27 mouse cellular contexts compared by ENCODE assay signal in genomic region chr17:34376847-34377246, GRCm38 (mm10). TPM values are rescaled to one million over a fixed set of nuclear protein-coding genes. Genes with fewer than 3 reads are reported as not detected.
A peak's percentile ranks its signal among the peaks of the same experiment; 100 is the strongest.
DNase-seq lines count a peak whose midpoint lies in the region; ATAC-seq and TF ChIP-seq lines count a peak whose summit lies in the region.
"Had no signal": no experiment of that assay in that cellular context is flagged by ENCODE, and none has a peak within 500 bp of the region (broad histone marks: within the 10 kb centered on the region; RNA-seq: fewer than 3 reads in every experiment).

Gene Btnl1 (plus strand): TSS chr17:34377132.

- no peaks in the 10 kb centered on the region for H3K36me3 ChIP-seq in spleen, adult 2 months (ENCODE audit: control insufficient read depth, insufficient read depth, low read length)
- no peaks in the 10 kb centered on the region for H3K36me3 ChIP-seq in intestine, embryonic 15.5 days
- peaks cover 21% of the 10 kb centered on the region; the same call in 1 of the 2 replicates for H3K36me3 ChIP-seq in intestine, postnatal 0 days (ENCODE audit: control insufficient read depth, insufficient read depth)
- peaks cover 21% of the 10 kb centered on the region for H3K36me3 ChIP-seq in small intestine, adult 2 months (ENCODE audit: control insufficient read depth, insufficient read depth, low read length)
- H3K36me3 ChIP-seq in forebrain, embryonic 16.5 days (ENCODE audit: control insufficient read depth, insufficient read depth), result no peaks in the 10 kb centered on the region
- H3K36me3 ChIP-seq: embryonic facial prominence, embryonic 13.5 days; embryonic facial prominence, embryonic 15.5 days; forebrain, embryonic 10.5 days; forebrain, embryonic 12.5 days had no signal

- H3K4me3 ChIP-seq in spleen, adult 2 months (ENCODE audit: extremely low read depth, insufficient read depth, insufficient read length), result no peak within 1 kb of the TSS
- 0 out of 2 replicates have a peak within 1 kb of the TSS, but pooled peaks have one; percentile 10 for H3K4me3 ChIP-seq in intestine, embryonic 15.5 days (replicated peaks)
- peak within 1 kb of the TSS; percentile 36 for H3K4me3 ChIP-seq in intestine, postnatal 0 days (ENCODE audit: low read depth, low read length)
- peak within 1 kb of the TSS; percentile 79 for H3K4me3 ChIP-seq in small intestine, adult 2 months (ENCODE audit: low read depth, low read length)
- no peak within 1 kb of the TSS for H3K4me3 ChIP-seq in forebrain, embryonic 16.5 days (replicated peaks; ENCODE audit: low read length)
- H3K4me3 ChIP-seq: embryonic facial prominence, embryonic 13.5 days; embryonic facial prominence, embryonic 15.5 days; erythroblast, embryonic 14.5 days; forebrain, embryonic 10.5 days; forebrain, embryonic 12.5 days had no signal

- peak within 1 kb of the TSS; percentile 65 for H3K27ac ChIP-seq in spleen, adult 2 months (ENCODE audit: insufficient read depth, low read length)
- no peak within 1 kb of the TSS for H3K27ac ChIP-seq in intestine, embryonic 15.5 days
- H3K27ac ChIP-seq in intestine, postnatal 0 days (ENCODE audit: low read depth, low read length), result peak within 1 kb of the TSS; percentile 71
- H3K27ac ChIP-seq in small intestine, adult 2 months (ENCODE audit: insufficient read depth, low read depth, low read length), result peak within 1 kb of the TSS; percentile 94
- no peak within 1 kb of the TSS for H3K27ac ChIP-seq in forebrain, embryonic 16.5 days (ENCODE audit: low read length)
- H3K27ac ChIP-seq: embryonic facial prominence, embryonic 13.5 days; embryonic facial prominence, embryonic 15.5 days; forebrain, embryonic 10.5 days; forebrain, embryonic 12.5 days had no signal

- H3K9ac ChIP-seq in intestine, embryonic 15.5 days, result no peak within 1 kb of the TSS
- peak within 1 kb of the TSS; percentile 24 for H3K9ac ChIP-seq in intestine, postnatal 0 days (ENCODE audit: low read depth, low read length)
- H3K9ac ChIP-seq in forebrain, embryonic 16.5 days (replicated peaks; ENCODE audit: low read depth, low read length), result no peak within 1 kb of the TSS
- H3K9ac ChIP-seq: embryonic facial prominence, embryonic 13.5 days; embryonic facial prominence, embryonic 15.5 days; forebrain, embryonic 12.5 days; forebrain, postnatal 0 days had no signal

- no peak for TF ChIP-seq CTCF in spleen, adult 2 months (IDR thresholded peaks at IDR 0.05; ENCODE audit: extremely low read depth, insufficient read depth, insufficient read length, insufficient replicate concordance)
- TF ChIP-seq CTCF in intestine, postnatal 0 days (IDR thresholded peaks at IDR 0.05; ENCODE audit: low read depth), result no peak
- no peak for TF ChIP-seq CTCF in small intestine, adult 2 months (IDR thresholded peaks at IDR 0.05; ENCODE audit: extremely low read depth, insufficient read length, insufficient replicate concordance, low read depth, low read length)

- TF ChIP-seq POLR2A in spleen, adult 2 months (IDR thresholded peaks at IDR 0.05; ENCODE audit: low read depth, low read length), result no peak
- TF ChIP-seq POLR2A in small intestine, adult 2 months (IDR thresholded peaks at IDR 0.05; ENCODE audit: low read depth, low read length), result 0 out of 2 replicates have a peak, but pooled peaks have one; percentile 23

- H3K4me2 ChIP-seq in intestine, embryonic 15.5 days (replicated peaks), result peak within 1 kb of the TSS; percentile 42
- peak within 1 kb of the TSS; percentile 62 for H3K4me2 ChIP-seq in intestine, postnatal 0 days (replicated peaks; ENCODE audit: low read depth)
- H3K4me2 ChIP-seq in forebrain, embryonic 16.5 days (ENCODE audit: low read length), result no peak within 1 kb of the TSS
- H3K4me2 ChIP-seq: embryonic facial prominence, embryonic 13.5 days; embryonic facial prominence, embryonic 15.5 days; forebrain, embryonic 12.5 days had no signal

- no peak for DNase-seq in spleen, adult 2 months (ENCODE audit: low read depth in 1 of 2, low spot score in 2 of 2)
- DNase-seq in spleen, postnatal 14 days (ENCODE audit: low spot score in 2 of 2), result no peak
- no peak for DNase-seq in thymus, postnatal 10 days (ENCODE audit: low spot score in 2 of 2)
- no peak for DNase-seq in cerebellum, adult 11-12 months
- DNase-seq: adrenal gland, adult 8-10 months; adrenal gland, postnatal 14 days; adrenal gland, postnatal 36 days; cerebellum, adult 18-20 months; cerebellum, adult 8-10 months; cerebellum, adult 9-11 months; cerebellum, postnatal 14 days; cerebellum, postnatal 36 days; embryo, embryonic 11 days; forebrain, postnatal 0 days had no signal

- no peaks in the 10 kb centered on the region for H3K9me3 ChIP-seq in intestine, embryonic 15.5 days
- no peaks in the 10 kb centered on the region for H3K9me3 ChIP-seq in intestine, postnatal 0 days (ENCODE audit: control insufficient read depth)
- no peaks in the 10 kb centered on the region for H3K9me3 ChIP-seq in forebrain, embryonic 16.5 days (ENCODE audit: control insufficient read depth, low read length)
- H3K9me3 ChIP-seq: embryonic facial prominence, embryonic 13.5 days; embryonic facial prominence, embryonic 15.5 days; forebrain, embryonic 10.5 days; forebrain, embryonic 12.5 days had no signal

- 53% methylated on average over 2 of the region's 2 CpGs for WGBS in spleen, adult 2 months
- 74% methylated on average over 2 of the region's 2 CpGs for WGBS in intestine, embryonic 15.5 days
- WGBS in intestine, postnatal 0 days, result 41% methylated on average over 2 of the region's 2 CpGs
- WGBS in small intestine, adult 2 months, result 29% methylated on average over 2 of the region's 2 CpGs
- 81% methylated on average over 2 of the region's 2 CpGs for WGBS in forebrain, embryonic 16.5 days

- peak; percentile 54 for ATAC-seq in intestine, embryonic 15.5 days
- peak; percentile 43; the same call in 1 of the 2 replicates for ATAC-seq in intestine, postnatal 0 days
- ATAC-seq in forebrain, embryonic 16.5 days, result no peak
- ATAC-seq: activated CD4-positive, CD25-positive, alpha-beta regulatory T cell, adult 4 months; forebrain, embryonic 14.5 days; forebrain, postnatal 0 days had no signal

- H3K27me3 ChIP-seq in spleen, adult 2 months (ENCODE audit: control insufficient read depth, insufficient read depth, low read length), result no peaks in the 10 kb centered on the region
- H3K27me3 ChIP-seq in intestine, embryonic 15.5 days (replicated peaks), result no peaks in the 10 kb centered on the region
- H3K27me3 ChIP-seq in intestine, postnatal 0 days (replicated peaks; ENCODE audit: control insufficient read depth, insufficient read depth, low read length), result no peaks in the 10 kb centered on the region
- H3K27me3 ChIP-seq in small intestine, adult 2 months (ENCODE audit: control insufficient read depth, insufficient read depth, low read length), result no peaks in the 10 kb centered on the region
- no peaks in the 10 kb centered on the region for H3K27me3 ChIP-seq in forebrain, embryonic 16.5 days (replicated peaks; ENCODE audit: control insufficient read depth, insufficient read depth, low read length)
- H3K27me3 ChIP-seq: embryonic facial prominence, embryonic 15.5 days; forebrain, embryonic 12.5 days had no signal

- H3K4me1 ChIP-seq in spleen, adult 2 months (ENCODE audit: control insufficient read depth, insufficient read depth, insufficient read length), result peaks cover 11% of the 10 kb centered on the region; the same call in 1 of the 2 replicates
- 0 out of 2 replicates have a peak, but pooled peaks cover 3% of the 10 kb centered on the region for H3K4me1 ChIP-seq in intestine, embryonic 15.5 days (replicated peaks)
- H3K4me1 ChIP-seq in intestine, postnatal 0 days (replicated peaks; ENCODE audit: control insufficient read depth, insufficient read depth, low read length), result 0 out of 2 replicates have a peak, but pooled peaks cover 3% of the 10 kb centered on the region
- H3K4me1 ChIP-seq in small intestine, adult 2 months (ENCODE audit: control insufficient read depth, insufficient read depth, insufficient read length, low read length), result peaks cover 16% of the 10 kb centered on the region
- no peaks in the 10 kb centered on the region for H3K4me1 ChIP-seq in forebrain, embryonic 16.5 days (replicated peaks; ENCODE audit: control insufficient read depth, insufficient read depth, low read length)
- H3K4me1 ChIP-seq: embryonic facial prominence, embryonic 13.5 days; embryonic facial prominence, embryonic 15.5 days; forebrain, embryonic 10.5 days; forebrain, embryonic 12.5 days had no signal

RNA-seq across cellular contexts. Expression of gene Btnl1, which starts in this region (rescaled TPM):
- 0.35 and 0.56 TPM in 2 replicates for polyA plus RNA-seq in spleen, adult 2 months (2012; rRNA removed)
- 9.4 and 14.7 TPM in 2 replicates for polyA plus RNA-seq in intestine, embryonic 15.5 days (2015; fragmentation: Nextera tagmentation; extraction: Ambion mirVana)
- polyA plus RNA-seq in intestine, postnatal 0 days (2015; fragmentation: Nextera tagmentation; extraction: Ambion mirVana), result 114 and 119 TPM in 2 replicates
- 78.7 and 178 TPM in 2 replicates for polyA plus RNA-seq in small intestine, adult 2 months (2012; rRNA removed)
- polyA plus RNA-seq in forebrain, embryonic 16.5 days (2015; fragmentation: Nextera tagmentation; extraction: Ambion mirVana), result not detected in 2 replicates
- polyA plus RNA-seq: activated CD4-positive, CD25-positive, alpha-beta regulatory T cell, adult 4 months; C2C12; embryonic facial prominence, embryonic 11.5 days; embryonic facial prominence, embryonic 13.5 days; embryonic facial prominence, embryonic 15.5 days; erythroblast, embryonic 14.5 days; forebrain, embryonic 10.5 days; forebrain, embryonic 12.5 days; forebrain, embryonic 14.5 days; forebrain, postnatal 0 days had no signal

Comparison
In these comparisons a context has a peak if more than half of its experiments do, and no peak if none do; other contexts are left out.
1. H3K27ac ChIP-seq: peak in spleen, adult 2 months (single experiment), intestine, postnatal 0 days (single experiment) and small intestine, adult 2 months (single experiment); none in intestine, embryonic 15.5 days (single experiment) and forebrain, embryonic 16.5 days (single experiment).
2. H3K4me3 ChIP-seq: peak in intestine, embryonic 15.5 days (single experiment), intestine, postnatal 0 days (single experiment) and small intestine, adult 2 months (single experiment); none in spleen, adult 2 months (single experiment) and forebrain, embryonic 16.5 days (single experiment).